Mouse (Mus musculus) cerebellum, adult 9-10 months (tissue): ENCODE measurements around the gene Srsf9.
A peak's percentile ranks its signal among the peaks of the same experiment; 100 is the strongest.

Experiments used
- DNase-seq: peaks from one replicate; pipeline ENCODE4 v3.0.0; 2022

Gene Srsf9

DNA sequence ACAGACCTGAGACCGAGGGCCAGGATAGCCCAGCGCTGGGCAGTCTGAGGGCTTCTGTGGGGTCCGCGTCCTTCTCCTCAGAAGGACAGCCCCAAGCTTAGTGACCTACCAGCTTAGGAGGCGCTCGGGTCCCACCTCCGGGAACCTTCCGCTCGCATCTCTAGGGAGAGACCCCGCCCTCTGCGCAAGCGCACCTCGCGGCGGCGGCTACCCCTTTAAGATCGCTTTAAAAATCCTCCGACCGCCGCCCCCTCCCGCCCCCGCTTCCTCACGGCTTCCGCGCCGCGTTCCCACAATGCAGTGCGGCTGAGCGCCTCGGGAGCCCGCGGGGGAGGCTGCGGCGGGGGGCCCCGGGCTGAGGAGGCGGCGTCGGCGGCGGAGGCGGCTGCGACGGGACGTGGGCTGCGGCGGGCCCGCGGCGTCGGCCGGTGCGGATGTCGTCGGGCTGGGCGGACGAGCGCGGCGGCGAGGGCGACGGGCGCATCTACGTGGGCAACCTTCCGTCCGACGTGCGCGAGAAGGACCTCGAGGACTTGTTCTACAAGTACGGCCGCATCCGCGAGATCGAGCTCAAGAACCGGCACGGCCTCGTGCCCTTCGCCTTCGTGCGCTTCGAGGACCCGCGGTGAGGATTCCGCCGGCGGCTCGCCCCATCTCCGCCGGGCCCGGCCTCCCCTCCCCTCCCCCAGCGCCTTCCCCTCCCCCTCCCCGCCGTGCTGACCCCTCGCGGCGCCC, at the start of gene Srsf9:
Srsf9 (plus strand) TSS at position 303 of the 735 bp plus-strand sequence.
- DNase-seq = peak; percentile 96

DNA sequence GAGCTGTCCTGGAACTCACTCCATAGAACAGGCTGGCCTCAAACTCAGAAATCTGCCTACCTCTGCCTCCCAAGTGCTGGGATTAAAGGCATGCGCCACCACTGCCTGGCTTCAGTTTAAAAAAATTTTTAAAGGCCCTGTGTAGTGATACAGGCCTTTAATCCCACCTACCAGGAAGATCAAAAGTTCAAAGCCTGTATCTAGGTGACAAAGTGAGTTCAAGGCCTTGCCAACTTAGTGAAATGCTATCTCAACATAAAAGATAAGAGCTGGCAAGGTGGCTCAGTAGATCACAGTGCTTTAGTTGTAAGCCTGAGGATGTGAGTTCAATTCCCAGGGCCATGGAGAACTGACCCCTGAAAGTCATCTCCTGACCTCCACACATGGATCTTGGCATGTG, 48.9 kb upstream of the Srsf9 start:
- no peak for DNase-seq

DNA sequence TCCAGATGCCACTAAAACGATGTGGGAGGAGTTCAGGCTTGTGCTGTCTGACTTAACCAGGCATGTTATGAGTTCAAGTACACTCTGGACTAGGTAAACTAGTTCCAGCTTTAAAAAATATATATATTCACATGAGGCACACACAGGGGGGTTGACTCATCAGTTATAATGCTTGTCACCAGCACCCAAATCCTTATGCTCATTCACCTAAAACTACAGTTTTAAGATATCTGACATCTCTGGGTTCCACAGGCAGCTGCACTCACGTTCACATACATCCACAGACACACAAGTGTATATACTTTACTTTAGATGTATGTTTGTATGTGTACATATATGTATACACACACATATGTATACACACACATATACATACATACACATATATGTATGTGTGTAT, 48.2 kb upstream of the Srsf9 start:
- DNase-seq = no peak

DNA sequence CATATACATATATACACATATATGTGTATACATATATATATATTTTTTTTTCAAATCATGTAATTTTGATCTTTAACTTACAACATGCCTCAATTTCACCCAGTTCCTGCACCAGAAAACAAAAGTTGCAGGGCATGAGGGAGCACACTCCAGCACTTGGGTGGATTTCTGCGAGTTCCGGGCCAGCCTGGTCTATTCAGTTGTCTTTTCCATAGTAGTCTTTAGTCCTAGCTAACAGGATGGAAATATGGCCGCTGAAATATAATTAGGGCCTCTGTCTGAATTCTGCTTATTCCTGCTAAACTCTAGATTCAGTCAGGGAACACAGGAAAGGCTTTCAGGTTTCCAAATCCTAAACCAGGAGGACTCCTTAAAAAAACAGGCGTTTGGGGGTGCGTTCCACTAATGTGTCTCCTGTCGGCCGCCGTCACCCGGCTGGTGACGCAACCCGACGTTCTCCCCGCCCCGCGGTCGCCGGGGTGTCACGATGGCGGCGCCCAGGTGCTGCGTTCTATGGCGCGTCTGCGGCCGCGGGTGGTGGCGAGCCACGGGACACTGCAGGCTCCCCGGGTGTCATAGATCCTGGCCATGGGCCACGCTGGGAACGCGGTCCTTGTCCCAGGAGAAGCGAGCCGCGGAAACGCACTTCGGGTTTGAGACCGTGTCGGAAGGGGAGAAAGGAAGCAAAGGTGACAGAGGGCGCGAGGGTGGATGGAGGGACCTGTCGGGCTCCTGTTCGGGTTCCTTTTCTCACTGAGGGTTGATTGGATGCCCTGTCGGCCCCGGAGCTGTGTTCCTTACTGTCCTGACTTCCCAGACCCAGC, 47.5 kb upstream of the Srsf9 start, which contains the start of gene Coq5:
Coq5 (plus strand) TSS at position 441 of the 824 bp plus-strand sequence.
- DNase-seq = peak; percentile 88

DNA sequence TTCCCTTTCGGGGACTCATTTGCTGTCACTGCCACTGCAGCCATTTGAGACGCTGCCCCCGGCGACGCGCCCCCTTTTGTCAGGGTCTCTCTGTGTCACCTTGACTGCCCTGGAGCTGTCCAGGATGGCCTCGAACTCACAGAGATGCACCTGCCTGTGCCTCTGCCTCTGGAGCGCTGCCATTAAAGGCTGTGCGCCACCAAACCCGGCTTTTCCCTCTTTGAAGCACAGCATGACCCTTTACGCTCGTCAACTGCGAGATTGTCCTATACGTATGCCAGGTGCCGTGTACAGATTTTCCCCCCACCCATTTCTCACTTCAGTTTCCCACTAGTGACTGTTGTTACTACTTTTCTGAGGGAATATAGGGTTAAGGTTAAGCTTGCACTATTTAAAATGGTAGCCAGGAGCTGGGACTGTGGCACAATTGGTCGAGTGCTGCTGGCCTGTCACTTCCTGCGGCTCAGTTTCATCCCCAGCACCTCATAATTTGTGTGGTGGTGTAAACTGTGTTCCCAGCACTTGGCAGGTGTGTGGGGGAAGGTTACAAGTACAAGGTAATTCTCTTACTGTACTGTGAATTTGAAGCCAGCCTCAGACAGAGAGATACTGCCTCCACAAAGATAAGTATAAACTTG, 46.8 kb upstream of the Srsf9 start:
- DNase-seq = peak; percentile 62

DNA sequence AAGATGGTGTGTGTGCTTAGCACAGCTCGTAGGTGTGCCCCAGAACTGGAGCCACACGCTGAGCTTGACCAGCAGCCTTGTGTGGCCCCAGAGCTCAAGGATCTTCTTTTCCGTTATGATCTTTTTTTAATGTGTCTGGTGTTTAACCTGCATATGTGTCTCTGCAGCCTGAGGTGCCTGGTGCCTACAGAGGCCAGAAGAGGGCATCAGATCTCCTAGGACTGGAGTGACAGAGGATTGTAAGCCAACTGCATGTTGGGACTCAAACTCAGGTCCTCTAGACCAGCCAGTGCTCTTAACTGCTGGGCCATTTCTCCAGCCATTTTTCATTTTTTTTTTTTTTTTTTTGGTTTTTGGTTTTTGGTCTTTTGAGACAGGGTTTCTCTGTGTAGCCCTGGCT, 42.2 kb upstream of the Srsf9 start:
- no peak for DNase-seq

DNA sequence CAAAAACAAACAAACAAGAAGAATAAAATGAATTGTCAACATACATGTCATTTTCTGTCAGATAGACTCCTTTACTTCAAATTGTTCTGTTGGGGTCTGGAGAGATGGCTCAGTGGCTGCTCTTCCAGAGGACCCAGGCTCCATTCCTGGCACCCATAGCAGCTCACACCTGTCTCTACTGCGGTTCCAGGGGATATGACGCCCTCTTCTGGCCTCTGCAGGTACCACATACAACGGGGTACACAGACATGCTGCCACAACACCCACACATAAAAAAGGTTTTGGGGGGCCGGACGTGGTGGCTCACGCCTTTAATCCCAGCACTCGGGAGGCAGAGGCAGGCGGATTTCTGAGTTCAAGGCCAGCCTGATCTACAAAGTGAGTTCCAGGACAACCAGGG, 32.8 kb upstream of the Srsf9 start:
- no peak for DNase-seq

DNA sequence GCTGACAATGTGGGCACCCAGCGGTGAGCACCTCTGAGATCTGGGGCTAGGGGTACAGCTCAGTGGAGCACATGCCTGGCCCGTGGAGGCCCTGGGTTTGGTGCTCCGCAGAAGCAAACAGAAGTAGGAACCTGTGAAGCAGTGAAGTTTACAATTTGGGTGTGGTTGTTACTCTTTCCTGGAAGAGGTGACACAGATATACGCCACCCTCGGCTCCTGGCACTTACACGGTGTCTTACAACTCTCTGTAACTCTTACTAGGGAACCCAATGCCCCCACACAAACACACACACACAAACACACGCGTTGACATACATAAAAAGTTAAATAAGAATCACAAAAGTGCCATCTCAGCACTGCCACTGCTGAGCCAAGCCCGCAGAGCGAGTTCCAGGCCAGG, 30.6 kb upstream of the Srsf9 start:
- no peak for DNase-seq

DNA sequence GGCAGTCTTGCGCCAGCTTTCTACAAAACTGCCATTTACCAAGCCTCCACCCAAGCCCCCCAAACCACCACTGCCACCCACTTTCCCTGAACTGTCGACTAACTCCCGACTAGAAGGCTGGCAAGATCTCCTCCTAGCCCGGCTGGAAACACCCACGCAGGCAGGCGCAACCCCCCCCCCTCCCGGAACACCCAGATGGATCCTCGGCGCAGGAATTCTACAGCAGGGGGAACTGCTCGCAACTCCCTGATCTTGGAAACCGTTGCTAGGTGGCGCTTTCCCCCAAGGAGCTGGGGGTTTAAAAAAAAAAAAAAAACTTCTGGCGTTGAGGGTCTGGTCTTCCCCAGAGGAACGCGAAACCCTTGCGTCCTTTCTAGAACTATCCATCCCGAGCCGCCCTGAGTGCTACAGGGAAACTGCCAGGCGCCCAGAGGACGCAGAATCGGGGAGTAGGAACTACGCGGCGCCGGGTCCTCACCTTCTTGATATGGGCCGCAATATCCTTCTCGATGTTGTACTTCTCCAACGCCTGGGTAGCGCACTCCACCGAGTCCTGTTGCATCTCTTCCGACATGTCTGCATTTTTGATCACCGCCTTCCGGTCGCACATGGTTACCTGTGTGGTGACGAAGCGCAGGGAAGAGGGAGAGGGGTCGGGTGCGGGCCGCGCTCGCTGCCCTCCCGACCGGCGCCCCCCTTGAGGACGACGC, 26.8 kb upstream of the Srsf9 start:
- DNase-seq = peak; percentile 71

DNA sequence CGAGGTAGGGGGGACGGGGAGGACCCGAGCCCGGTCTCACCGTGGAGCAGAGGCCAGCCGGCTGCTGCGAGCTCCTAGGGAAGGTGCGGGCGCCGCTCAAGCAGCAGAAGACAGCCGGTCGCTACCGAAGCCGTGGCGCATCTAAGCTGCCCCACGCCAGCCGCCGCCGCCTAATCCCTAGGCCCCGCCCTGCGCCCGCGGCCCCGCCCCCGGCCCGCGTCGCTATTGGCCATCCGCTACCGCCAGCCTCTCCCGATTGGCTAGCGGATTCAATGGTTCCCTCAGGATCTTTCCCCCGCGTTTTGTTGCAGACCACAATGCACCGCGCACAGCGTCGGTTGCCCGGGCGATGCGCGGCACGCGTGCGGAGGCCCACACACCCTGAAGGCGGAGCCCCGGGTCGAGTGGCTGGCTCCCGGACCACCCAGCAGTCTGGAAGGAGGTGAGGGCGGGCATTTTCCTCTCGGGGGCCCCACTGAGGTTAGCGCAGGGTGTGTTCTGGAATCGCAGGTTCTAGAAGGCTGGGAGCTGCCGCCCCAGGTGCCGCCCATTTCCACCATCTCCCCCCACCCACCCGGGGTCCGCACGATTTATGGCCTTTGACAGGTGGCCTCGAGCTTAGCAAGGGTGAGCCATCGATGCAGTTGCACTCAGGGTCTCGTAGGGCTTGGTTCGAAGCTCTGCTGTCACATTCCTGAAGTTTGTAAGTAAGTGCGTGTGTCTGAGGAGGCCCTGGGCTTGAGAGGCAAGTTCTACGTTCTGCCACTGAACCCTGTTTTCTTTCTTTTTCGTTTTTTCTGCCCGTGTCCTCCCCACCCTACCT, 26.0 kb upstream of the Srsf9 start, which contains the start of gene Dynll1:
Dynll1 (minus strand) TSS at position 208 of the 823 bp plus-strand sequence.
- peak; percentile 99 for DNase-seq

DNA sequence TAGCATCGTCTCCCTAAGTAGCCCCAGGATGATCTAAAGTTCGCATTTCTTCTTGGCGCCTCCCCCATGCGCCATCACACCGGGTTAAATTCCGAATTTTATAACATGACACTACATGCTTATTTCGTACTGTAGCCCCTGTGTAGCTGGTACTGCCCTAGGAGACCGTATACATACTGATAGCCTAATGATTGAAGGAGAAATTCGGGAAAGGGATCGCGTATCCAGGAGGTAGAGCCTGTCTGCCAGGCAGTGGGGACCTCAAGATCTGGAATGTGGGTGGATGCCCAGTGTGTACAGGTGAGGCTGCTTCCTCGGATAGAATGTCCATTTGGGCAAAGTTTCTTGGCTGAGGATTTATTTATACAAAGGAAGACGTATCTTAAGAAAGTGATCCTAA, 25.4 kb upstream of the Srsf9 start:
- DNase-seq = peak; percentile 63

DNA sequence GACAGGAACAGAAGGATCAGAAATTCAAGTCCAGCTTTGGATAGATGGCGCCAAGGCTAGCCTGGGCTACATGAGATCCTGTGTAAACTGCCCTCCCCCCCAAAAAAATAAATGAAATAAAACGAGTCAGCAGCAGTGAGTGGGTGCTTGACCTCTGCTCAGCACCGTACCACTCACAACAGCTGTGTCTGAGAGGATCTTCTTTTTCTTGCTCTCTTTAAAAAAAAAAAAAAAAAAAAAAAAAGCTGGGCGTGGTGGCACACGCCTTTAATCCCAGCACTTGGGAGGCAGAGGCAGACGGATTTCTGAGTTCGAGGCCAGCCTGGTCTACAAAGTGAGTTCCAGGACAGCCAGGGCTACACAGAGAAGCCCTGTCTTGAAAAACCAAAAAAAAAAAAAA, 24.8 kb upstream of the Srsf9 start:
- DNase-seq = peak; percentile 41

DNA sequence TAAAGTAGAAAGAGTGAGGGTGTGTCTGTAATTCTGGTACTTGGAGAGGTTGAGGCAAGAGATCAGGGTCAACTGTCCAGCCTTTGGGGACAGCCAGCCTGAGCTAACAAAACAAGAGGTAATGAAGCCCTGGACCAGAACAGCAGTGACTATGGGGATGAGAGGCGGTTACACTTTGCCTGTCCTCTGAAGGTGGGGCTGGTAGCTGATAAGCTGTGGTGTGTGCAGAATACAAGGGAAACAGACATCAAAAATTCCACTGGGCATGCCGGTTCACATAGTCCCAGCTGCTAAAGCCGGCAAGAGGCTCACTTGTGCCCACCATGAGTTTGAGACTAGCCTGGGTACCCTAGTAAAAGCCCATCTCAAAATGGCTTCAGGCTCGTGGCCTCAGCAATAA, 14.6 kb upstream of the Srsf9 start:
- no peak for DNase-seq

DNA sequence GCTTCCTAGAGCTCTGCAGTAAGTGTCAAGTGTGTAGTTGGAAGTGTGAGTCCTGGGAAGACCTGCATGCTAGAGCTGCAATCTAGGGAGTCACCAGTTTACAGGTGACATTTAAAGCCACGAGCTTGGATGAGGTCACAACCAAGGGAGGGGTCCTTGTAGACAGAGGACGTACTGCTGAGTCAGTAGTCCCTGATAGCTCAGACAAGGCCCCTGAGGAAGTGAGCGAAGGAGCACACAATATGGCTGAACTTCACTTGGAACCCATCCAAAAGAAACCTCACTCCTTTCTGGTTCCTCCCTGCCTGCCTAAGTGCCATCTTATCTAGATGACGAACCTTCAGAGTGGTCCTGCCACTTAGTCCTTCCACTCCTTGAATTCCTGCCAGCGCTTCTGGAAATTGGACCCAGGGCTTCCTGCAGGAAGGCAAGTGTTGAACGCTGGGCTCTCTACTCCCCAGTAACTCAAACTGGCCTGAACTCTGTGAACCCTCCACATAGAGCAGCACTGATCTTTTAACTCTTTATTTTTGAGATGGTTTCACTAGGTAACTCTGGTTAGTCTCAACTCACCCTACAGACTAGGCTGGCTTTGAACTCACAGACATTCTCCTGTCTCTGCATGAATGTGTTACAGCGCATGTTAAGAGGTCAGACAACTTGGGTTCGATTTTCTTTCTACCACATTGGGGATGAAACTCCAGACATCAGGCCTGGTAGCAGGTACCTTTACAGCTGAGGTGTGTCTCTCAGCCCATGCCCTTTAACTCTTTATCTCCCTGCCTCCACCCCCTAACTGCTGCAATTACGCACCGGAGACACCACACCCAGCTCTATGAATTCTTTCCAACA, 13.9 kb upstream of the Srsf9 start:
- DNase-seq = no peak

DNA sequence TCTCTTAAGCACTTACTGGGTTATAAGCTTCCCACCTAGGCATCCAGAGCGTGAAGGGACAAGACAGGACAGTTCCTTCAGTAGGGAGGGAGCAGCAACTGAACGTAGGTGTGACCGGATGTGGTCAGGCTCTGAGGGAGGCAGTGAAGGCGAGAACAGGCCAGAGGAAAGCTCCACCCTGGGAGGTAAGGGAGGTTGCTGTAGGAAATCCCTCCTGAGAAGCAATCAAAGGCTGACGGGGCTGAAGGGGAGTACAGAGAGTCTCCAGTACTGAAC, 13.4 kb upstream of the Srsf9 start:
- DNase-seq = no peak

DNA sequence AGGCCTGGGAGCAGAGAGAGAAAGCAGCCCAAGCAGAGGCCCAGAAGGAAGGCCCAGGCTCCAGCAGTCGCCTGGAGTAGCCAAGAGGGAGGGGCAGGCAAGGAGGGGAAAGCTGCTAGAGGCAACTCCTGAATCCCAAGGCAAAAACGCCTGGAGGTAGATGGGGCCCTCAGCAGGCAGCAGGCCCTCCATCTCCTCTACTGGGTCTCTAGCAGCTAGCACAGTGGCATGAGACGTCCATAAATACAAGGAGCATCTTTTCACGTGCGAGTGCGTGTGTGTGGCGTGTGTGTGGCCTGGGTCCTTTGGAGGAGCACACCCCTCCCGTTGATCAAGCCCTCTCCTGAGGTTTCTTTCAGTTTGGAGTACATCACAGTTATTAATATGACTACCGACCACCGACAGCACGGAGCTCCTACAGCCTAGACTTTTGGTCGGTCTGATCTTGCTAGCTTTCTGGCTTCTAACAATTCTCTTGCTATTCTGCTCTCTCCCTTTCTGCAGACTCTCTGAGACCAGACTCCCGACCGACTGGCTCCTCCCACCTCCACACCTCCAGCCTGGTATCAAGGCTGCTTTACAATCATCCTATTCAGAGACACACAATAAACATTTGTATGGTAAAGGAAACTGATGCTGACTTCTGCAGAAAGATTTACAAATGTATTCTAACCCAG, 9.9 kb upstream of the Srsf9 start:
- no peak for DNase-seq

DNA sequence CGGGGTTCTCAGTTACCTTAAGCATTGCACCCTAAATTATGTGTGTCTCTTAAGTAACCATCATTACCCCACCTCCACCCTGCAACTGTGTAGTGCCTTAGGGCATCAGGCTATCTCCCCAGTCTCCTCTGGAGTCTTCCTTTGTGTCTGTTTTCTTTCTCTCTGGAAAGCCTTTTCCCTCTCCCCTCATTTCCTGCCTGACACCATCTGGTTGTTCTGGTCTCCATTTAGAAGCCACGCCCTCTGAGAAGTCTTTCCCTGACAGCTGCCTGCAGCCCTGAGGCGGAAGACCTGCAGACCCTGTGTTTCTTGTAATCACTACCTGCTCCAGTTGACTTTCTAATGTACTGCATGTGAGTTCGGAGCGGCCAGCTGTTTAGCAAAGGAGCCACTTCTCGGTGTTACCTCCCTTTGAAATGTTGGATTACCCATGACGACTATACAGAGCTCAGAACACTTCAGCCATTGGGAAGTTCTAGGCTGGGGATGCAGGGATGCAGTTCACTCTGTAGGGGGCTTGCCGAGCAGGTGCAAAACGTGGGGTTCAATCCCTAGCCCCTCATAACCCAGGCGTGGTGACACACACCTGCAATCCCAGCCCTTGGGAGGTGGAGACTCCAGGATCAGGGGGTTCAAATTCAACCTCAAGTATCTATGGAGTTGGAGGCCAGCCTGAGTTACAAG, 9.2 kb upstream of the Srsf9 start:
- no peak for DNase-seq

DNA sequence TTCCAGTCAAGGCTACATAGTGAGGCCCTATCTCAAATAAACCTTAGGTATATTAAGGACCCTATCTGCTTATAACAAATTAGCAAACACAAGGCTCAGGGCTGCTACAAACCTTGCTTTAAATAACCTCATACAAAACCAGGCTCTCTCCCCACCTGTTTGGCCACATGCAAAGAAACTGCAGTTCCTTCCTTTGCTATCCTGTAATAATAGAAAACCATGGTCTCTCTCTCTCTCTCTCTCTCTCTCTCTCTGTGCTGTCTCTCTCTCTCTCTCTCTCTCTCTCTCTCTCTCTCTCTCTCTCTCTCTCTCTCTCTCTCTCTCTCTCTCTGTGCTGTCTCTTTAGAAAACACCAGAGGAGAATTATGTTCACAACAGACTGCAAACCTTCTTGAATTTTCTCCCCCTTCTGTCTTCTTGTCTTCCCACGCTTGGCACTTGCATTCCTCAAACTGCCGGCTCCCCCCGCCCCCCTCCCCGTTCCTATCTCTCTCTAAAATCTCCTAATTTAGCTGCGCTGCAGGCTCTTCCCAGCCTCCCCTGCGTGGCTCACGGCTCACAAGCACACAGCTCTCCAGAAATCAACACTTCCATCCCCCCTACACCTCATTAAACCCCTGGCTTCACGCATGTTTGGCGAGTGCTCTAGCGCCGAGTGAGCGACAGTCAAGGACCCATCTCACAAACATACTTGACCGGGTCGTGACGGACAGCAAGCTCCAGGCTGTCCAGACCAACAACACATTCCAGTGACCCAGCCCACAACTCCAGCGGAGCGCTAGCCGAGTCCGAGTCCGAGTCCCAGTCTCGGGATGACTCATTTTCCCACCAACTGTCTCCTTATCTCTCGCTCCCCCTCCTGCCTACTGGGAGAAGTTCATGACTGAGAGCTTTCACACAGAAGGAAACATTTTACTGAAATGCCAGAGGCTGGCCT, 7.7 kb upstream of the Srsf9 start:
- DNase-seq = peak; percentile 83

DNA sequence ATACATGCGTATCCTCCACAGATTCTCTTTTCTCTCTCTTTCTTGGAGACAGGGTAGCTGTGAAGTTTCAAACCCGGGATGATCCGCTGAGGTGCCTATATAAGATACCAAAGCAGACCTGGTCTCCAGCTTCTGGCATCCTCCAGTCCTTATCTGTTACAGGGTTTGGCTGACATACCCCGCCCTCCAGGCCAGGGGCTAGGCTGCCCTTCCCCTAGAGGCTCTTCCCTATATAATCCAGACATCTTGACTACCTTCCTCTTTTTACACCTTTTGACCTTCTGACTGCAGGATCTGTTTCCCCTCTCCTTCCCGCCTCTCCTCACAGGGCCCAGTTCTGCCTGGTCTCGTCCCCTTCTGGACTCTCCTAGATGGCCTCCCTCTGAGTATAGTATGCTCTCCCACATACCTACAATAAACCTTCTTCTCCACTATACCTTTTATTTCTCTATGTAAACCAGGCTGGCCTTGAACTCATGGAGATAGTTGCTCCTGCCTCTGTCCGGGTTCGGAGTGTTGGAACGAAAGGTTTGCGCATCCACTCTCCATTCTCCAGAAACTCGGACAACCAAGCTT, 633 bp upstream of the Srsf9 start:
- DNase-seq = peak; percentile 43
